Mouse (Mus musculus) gastrocnemius, postnatal 4 days (tissue): ENCODE results near the gene Nrg3. TPM values are rescaled to one million over a fixed set of nuclear protein-coding genes. Genes with fewer than 3 reads are reported as not detected.
"Not testable (repeated sequence)": the region's sequence is repeated elsewhere in the genome, so short reads cannot be mapped to it uniquely, and the experiment has no call there.

Experiments used
- DNase-seq, 2 experiments: peaks; one replicate each; pipeline ENCODE4 v3.0.0; 2021 to 2022; ENCODE audit warnings: low spot score in 2 of 2, mixed read lengths in 2 of 2
- total RNA-seq, 2 experiments: library from RNA; stranded (reverse); gene quantifications; 2 replicates each; pipeline ENCODE4 v1.2.3; 2021

Nrg3 gene
- total RNA-seq, 2 experiments from 2014 or later, result 0.08 to 0.10 TPM

DNA sequence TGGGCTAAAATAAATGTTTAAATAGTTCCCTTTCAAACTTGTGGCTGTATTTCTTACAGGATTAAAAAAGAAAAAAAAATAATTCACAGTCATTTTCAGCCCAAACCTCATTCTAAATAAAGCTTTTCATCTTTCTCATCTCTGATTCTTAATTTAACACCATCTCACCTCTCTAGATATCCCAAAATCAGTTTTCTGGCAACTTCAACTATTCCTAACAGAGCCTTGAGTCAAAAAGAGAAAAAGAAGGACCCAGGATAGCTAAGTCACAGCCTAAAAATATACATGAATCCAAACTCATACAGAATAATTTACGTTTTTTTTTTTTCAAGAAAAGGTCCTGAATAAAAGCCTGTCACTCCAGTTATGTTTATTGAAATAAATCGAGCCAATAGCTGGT is 232.6 kb downstream of the Nrg3 start:
- DNase-seq, result no peak

DNA sequence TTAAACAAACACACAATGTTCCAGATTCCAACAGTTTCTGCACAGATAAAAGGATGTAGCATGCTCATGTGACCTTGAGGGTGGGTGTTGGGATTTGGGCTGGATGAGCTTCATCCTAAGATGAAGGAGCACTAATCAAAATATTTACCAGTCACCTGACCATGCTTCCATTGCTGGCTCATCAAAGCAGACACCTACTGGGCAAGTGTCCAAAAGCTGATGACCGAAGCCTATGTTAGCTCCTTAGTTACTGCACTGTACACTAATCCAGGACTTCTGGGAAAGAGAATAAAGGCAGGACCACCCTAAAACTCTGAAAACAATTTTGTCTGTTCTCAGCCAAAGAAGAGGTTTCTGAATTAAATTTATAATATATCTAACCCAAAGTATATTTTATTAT is 261.4 kb downstream of the Nrg3 start:
- DNase-seq, result no peak

DNA sequence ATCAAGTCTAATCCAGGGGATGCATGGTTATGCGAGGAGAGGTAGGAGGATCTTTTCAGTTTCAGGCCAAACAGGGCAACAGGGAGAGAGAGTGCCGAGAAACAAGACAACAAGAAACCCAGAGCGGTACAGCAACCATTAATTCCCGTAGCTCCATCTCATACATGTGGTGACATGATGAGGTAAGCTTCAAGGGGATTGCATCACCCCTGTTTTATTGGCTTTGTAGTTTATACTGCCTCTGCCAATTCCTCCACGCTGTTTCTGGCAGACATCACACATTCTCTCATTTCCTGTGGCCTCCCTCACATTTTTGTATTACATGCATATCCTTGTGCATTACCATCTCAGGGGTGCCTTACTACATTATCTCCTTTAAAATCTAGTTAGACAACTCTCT is 280.9 kb downstream of the Nrg3 start:
- DNase-seq, result peak in 1 of 2 experiments; percentile 7

DNA sequence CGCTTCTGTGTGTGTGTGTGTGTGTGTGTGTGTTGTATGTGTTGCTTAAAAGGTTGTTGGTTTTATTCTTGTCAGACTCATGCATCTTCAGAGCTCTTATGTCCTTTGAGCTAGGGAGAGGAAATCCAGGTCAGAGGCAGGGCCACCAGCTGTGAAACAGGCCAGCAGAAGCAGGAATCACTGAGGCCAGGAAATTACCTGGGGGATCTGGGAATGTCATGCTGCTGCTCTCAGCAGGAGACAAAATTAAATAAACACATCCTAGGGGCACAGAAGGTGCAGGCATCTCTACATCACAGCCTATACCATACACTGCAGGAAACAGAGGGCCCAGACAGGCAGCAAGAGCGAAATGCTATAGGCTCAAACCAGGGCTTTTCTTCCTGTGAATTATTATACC is 299.2 kb downstream of the Nrg3 start:
- DNase-seq, result no peak

DNA sequence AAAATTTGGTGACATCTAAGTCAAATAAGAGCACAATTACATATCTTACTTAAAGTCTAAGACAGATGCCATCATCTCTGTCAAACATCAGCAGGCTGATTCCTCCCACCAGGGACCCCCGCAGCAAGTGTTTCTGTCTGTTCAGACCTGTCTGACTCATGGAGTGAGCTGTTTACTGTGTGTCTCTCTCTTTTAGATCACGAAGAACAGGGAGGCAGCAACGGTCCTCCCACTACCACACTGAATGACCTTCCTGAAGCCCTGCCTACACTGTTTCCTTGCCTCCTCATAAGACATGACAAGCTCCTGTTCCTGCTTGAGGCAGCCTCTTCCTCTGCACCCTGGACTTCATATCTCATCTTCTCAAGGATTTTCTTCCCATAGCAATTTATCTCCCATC is 312.7 kb downstream of the Nrg3 start:
- DNase-seq, result no peak

DNA sequence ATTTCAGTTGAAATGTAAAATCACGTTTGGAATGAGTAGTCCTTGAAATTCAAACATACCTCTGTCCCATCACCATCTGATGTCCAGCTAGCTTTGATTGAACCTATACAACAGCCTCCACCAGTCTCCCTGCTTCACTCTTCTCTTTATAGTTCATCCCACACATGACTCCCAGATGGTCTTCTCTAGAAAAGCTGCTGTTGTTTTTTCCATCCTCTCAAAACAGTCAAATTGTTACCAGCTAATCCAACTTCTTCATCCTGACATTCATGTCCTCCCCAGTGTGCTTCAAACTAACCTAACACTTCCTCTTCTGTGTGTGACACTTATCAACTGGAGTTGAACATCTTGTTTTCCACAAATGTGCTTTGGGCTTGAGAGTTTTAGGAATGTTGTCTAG is 317.4 kb downstream of the Nrg3 start:
- no peak for DNase-seq

DNA sequence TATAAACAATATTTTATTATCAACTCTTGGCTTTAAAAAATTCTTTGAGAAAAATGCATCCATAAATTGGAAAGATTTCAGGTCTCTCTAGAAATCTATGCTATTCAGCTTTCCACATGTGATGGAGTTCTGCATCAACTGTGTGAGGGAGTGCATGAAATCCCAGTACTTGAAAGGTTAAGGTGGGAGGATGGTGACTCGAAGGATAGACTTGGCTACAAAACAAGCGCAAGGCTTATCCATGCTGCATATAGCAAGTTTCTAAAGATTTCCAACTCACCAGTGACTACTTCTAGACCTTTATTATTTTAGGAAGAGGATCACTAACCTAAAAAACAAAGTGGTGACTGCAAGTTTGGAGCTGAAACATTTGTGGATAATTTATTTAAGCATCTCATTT is 343.1 kb downstream of the Nrg3 start:
- DNase-seq, result no peak

DNA sequence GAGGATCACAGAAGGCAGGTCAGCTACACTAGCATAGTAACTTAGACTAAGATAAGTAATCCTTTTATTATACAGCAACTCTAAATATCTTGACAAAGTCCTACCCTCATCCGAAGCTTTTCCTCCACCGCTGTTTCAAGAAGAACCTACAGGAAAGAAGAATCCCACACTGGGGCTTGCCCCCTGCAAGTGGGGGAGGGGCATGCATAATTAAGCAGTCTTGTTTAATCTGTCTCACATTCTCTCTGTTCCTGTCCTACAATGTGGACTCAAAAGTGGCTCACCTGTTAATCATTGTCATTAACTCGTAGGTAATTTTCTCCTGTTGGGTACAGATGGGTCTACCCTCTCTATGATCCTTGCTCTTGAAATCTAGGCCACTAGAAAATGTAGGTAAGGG is 354.9 kb downstream of the Nrg3 start:
- no peak for DNase-seq

DNA sequence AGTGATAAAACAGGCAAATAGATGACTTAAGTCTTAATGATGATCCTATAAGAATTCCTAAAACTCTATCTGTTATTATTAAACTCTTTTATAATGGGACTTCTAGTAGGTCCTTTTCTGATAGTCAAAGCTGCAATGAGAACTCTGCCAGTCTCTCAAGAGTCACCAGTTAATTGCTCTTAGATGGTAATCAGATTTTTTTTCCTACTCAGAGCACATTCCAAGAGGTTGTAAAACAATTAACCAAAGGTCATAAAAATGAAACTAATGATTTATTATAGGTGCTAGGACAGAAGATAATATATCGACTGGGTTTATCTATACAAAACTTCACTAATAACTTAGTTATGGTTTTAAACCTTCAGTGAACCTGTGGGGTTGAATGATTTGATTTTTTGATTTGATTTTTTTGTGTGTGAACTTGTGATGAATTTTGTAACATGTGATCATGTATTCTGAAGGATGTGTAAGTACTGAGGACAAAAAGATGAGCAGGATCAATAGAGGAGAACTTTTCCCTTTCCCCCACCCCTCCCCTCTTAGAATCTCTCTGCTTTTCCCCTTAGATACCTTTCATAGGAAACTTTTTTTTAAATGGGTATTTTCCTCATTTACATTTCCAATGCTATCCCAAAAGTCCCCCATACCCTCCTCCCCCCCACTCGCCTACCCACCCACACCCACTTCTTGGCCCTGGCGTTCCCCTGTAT is 356.2 kb downstream of the Nrg3 start:
- not testable (repeated sequence) for DNase-seq

DNA sequence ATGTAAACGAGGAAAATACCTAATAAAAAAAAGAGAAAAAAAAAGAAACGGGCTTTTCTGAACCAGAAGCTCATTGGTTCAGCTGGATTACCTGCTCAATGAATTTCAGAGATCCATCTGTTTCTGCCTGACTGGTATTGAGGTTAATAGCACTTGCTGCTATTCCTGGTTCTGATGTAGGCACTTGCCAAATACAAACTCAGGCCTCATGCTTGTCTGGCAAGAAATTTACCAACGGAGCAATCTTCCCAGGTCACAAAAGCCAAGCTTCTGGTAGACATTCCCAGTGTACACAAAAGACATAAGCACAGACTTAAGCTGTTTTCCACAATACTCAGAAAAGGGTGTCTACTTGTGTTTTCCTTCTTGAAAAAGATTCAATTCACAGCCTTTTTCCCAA is 363.3 kb downstream of the Nrg3 start:
- DNase-seq, result no peak

DNA sequence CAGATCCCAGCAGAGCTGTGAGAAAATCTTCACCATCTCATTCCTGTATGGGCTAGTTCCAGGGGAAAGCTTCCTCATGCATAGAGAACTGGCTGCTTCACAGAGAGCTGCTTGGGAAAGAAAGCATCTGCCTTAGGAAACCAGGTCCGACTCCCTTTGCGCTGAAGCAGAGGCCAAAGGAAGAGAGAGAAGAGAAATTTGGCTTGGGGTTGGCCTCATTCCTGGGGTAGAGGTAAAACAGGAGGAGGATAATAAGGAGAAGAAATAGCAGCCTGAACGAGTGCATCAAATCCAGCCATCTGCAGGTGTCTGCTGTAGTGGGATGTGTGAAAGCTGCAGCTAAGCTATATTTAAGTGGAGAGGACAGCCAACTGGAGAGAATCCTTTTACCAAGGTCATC is 366.1 kb downstream of the Nrg3 start:
- no peak for DNase-seq

DNA sequence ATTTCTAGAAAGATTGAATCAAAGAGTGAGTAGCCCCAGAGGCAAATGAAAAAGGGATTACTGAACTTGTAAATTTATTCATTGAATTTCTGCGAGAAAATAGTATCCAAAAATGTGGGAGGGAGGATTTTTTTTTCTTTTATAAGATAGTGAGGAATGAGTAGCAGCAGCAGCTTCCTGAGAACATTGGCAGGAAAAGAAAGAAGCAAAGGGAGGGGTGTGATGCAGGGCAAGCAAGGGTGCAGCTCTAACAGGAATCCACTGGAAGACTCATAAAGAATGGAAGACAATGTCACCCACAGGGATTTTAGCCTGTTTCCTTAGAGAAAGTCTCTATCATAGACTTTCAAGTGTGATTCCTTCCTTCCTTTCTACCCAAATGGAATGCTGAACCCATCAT is 377.7 kb downstream of the Nrg3 start:
- no peak for DNase-seq

DNA sequence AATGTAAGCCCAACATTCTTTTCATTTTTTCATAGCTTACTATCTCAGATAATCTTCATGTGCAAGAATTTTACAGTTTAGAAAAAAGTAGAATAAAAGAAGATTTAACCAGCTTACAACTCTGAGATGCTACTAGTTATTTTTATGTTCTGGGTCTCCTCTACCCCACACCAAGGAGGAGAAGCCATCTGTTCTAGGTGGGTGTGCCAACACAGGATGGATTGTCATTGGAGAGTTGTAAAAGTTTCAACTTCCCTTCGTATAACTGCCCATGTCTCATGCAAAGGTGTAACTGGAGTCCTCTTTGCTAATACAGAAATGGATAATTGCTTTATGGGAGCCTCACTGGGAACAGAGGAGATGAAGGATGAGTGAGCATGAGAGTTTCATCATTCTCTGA is 393.4 kb downstream of the Nrg3 start:
- no peak for DNase-seq

DNA sequence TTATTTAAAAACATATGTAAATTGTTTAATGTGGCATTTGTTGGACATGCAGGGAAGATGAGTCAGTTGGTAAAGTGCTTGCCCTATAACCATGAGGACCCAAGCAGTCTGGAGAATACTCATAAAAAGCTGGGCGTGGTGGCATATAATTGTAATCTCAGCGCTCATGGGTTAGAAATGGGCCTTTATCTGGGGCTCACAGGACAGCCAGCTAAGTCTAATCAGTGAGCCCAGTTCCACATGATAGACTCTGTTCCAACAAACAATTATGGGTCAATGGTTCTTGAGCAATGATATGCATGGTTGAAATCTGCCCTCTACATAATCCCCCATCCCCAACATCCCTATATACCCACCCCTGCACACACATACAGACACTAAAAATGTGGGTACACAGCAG is 421.3 kb downstream of the Nrg3 start:
- no peak for DNase-seq

DNA sequence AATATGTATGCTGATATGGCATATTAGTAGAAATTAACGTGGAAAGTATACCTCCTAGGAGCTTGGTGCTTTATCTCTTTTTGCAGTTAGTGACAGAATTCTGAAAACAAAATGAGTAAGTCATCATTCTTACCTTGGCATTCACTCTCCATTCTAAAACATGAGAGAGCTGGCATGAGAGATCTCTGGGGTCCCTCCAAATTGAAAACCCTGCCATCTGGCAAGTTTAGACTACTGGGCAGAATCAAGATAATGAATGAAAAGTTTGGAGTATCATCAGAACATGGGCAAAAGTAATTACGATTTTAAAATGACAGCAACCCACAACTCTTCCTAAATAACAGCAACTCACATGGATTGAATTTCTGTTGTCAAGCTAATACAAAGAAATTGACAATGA is 423.9 kb downstream of the Nrg3 start:
- no peak for DNase-seq

DNA sequence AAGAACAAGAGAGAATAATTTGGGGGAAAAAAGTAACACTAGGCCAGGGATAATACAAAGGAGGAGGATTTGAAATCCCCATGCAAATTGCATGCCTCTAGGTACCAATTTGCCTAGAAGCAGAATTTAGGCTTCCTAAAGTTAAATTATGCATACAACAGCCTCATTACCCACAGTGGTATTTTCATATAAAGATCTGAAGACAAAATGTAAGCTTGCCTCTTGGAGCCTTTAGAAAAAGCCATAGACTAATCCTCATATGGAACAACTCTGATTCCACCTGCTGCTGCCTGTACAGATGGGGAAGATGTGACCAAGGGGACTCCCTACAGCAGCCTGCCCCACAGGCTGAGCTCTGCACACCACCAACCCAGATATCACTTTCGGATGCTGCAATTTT is 428.6 kb downstream of the Nrg3 start:
- no peak for DNase-seq

DNA sequence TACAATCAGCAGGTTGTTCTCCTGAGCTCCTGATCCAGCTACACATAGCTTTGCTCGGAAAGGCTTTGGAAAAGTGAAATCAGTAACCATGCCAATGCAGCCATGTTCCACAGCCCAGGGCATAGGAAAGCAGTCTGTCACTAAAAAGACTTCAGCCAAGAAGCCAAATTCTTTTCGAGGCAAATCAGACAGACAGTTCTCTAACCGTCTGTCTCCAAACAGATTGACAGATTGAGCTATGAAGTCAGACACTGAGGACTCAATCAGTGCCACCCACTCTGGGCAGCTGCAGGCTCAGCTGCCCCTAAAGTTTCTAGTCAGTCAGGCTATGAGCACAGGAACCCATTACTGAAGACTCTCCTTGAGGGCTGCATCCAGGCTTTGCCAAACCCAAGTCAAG is 429.1 kb downstream of the Nrg3 start:
- no peak for DNase-seq

DNA sequence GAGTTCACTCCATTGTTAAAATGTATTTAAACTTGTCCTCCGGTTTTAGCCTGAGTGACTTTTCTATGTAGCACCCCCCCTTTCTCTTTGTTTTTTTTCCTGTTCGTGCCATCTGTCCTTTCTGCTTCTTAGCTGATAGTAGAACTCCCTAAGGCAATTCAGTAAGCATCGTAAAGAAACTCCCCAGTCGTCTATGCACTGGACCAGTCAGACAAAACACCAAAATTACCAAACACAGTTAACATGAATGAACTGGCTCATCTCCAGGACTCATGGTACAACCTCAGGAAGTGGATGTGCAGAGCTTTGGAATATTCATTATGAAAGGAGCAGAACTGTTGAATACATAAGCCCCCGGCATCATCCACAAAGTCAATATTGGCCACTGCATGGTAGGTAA is 429.5 kb downstream of the Nrg3 start:
- DNase-seq, result no peak

DNA sequence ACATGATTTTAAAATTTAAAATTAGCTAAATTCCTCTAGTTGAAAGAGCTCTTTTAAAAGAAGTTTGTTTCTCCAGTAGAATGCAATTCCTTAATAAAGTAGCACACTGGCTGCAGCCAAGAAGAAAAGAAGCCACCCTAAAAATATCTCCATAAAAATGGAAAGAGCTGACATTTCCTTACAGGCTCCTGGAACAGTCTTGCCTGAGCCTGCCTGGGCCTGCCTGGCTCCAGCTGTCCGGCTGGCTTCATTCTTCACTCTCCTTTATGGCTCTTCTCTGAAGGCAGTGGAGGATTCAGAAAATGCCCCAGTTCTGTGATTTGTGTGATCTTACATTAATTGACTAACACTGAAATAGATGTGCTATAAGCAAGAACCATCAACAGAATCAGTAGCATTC is 433.8 kb downstream of the Nrg3 start:
- DNase-seq, result no peak

DNA sequence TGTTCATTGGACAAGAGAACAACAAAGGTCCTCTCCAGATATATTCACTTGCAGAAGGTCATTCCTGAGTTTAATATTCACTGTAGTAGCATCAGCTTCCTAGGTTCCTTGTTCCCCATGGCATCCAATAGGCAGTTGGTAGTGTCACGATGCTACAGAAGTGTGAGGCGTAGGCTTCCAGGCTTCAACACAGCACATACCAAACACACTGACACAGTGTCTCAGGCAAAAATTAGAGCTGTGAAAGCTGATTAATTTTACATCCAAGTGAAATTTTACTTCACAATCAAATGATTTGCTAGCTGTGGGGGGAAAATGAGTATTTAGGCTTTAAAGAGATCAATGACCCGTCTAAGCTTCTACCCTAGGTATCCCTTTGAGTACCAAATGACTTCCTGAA is 438.4 kb downstream of the Nrg3 start:
- no peak for DNase-seq

DNA sequence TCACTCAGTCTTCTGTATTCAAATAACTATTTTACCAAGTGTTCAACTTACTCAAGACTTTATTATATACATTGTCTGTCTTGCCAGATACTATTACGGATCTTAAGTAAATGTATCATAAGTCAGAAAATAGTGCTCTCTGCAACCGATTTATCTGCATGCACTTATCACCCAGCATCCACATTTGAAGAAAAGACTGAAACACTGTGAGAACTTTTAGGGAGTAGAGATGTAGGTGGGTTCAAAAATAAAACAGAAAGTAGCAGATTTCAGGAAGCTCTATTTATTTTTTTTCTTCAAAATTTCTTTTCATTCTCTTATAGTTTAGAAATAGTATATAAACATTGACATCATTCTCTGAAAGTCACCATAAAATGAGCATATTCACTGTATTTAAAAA is 449.8 kb downstream of the Nrg3 start:
- no peak for DNase-seq

DNA sequence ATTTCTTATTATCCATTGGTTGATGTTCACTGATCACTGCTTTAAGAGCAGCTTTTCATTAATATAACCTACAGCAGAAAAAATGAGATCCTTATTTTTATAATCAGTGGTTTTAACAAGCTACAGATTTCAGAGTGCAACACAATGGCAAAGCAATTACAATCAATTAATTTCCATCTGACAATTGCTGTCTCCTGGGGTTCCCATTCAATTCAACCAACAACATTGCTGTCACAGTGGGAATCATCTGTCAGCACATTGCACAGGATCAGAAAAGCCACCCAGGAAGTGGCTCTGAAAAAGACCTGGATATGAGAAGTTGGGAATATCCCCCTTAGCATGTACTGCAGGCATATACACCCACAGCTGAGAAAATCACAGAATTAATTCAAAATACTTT is 458.8 kb downstream of the Nrg3 start:
- DNase-seq, result no peak

DNA sequence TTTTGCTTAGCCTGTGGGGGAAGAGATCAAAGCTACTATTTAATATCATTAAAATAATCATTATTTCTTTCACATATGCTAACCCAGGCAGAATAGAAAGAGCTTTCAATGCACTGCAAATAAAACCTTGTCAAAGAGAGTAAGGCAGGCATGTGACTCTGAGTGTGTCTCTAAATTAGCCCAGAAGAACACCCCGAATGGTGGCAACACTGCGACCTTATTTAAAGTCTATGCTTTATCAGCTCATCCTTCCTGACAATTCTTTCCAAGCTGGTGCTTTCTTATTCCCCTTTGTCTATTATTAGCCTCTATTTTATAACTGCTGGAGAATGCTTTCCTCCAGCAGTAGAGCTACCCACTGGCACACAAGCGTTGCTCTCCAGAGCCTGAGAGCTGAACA is 475.0 kb downstream of the Nrg3 start:
- no peak for DNase-seq

DNA sequence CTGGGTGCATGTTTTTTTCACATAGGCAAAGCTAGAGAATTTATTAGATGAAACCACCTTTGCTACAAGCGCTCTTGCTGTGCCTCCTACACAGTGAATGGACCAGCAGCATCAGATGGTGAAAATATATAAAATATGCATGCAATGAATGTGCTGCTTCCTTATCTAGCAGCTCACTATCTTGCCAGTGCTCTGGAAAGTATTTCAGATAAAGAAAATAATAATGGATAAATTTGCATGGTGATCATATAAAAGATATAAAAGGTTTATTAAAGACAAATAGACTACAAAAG is 480.4 kb downstream of the Nrg3 start:
- no peak for DNase-seq
